Mouse (Mus musculus): ENCODE results near the gene Gm37419. TPM values are rescaled to one million over a fixed set of nuclear protein-coding genes. Genes with fewer than 3 reads are reported as not detected.
A peak's percentile ranks its signal among the peaks of the same experiment; 100 is the strongest.

Gm37419 gene
- polyA plus RNA-seq, 1 experiment from 2014 or later: not detected

DNA sequence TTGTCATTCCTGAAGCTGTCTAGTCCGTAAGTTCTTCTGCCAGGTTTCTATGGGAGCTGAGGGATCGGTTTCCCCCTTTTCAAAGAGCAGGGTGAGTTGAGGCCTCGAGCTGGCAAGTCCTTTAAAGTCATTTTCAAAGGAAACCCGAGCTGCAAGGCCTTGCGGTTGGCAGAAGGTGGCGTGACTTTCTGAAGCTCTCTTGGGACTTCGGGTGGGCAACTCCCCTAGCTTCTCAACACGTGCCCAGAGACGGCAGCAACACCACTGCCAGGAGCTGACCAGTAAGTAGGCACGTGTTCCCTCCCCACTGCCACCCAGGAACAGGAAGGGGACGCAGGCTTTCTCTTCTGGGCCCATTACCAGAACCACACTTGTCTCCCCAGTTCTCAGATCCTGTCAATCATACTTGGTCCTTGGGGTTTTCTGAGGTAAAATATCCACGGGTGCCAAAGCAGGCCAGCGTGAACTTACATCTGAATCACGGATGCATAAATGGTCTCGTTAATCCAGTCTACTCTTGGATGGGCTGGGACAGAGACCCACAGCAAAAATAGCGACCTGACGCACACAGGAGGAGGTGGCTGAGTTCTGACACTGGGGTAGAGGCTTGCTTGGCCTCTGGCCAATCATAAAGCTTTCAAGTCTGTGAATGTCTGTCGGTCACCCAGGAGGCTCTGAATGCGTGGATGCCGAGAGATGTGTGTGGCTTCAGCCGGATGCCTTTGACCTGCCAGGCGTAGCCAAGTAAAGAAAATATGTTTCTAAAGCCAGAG lies 24.2 kb upstream of the Gm37419 start:
- H3K36me3 ChIP-seq (ENCODE audit: control insufficient read depth, insufficient read depth, low read length): no peaks in the 10 kb centered on the region
- 69% methylated on average over 22 of the region's 22 CpGs for WGBS (ENCODE audit: insufficient replicate concordance)
- no peak overlapping the region for H3K4me2 ChIP-seq
- no peaks in the 10 kb centered on the region for H3K27me3 ChIP-seq (ENCODE audit: control insufficient read depth, insufficient read depth, low read length)
- no peak overlapping the region for H3K9ac ChIP-seq (ENCODE audit: low read depth, low read length)
- no peaks in the 10 kb centered on the region for H3K4me1 ChIP-seq (ENCODE audit: control insufficient read depth, insufficient read depth, low read length)
- no peak overlapping the region for H3K4me3 ChIP-seq (ENCODE audit: low read depth, low read length)
- no peak overlapping the region for H3K27ac ChIP-seq (ENCODE audit: low read depth, low read length)
- ATAC-seq (replicated peaks; ENCODE audit: insufficient number of reproducible peaks, low FRiP score, low TSS enrichment): no peak
- H3K9me3 ChIP-seq (replicated peaks; ENCODE audit: control insufficient read depth, low read length): no peaks in the 10 kb centered on the region

GRCm38 (mm10) chr16:23964706-23965367 lies 23.4 kb upstream of the Gm37419 start:
- no peak overlapping the region for H3K4me3 ChIP-seq (ENCODE audit: low read depth, low read length)
- no peaks in the 10 kb centered on the region for H3K27me3 ChIP-seq (ENCODE audit: control insufficient read depth, insufficient read depth, low read length)
- 78% methylated on average over 14 of the region's 14 CpGs for WGBS (ENCODE audit: insufficient replicate concordance)
- no peaks in the 10 kb centered on the region; the same call in 1 of the 2 replicates for H3K4me1 ChIP-seq (ENCODE audit: control insufficient read depth, insufficient read depth, low read length)
- H3K4me2 ChIP-seq: no peak overlapping the region
- H3K9ac ChIP-seq (ENCODE audit: low read depth, low read length): no peak overlapping the region
- H3K9me3 ChIP-seq (replicated peaks; ENCODE audit: control insufficient read depth, low read length): no peaks in the 10 kb centered on the region
- no peaks in the 10 kb centered on the region for H3K36me3 ChIP-seq (ENCODE audit: control insufficient read depth, insufficient read depth, low read length)
- H3K27ac ChIP-seq (ENCODE audit: low read depth, low read length): no peak overlapping the region
- no peak for ATAC-seq (replicated peaks; ENCODE audit: insufficient number of reproducible peaks, low FRiP score, low TSS enrichment)

- H3K9me3 ChIP-seq (replicated peaks; ENCODE audit: control insufficient read depth, low read length): no peaks in the 10 kb centered on the region
- H3K9ac ChIP-seq (ENCODE audit: low read depth, low read length): no peak overlapping the region
- H3K4me1 ChIP-seq (ENCODE audit: control insufficient read depth, insufficient read depth, low read length): peaks cover 3% of the 10 kb centered on the region
- H3K36me3 ChIP-seq (ENCODE audit: control insufficient read depth, insufficient read depth, low read length): no peaks in the 10 kb centered on the region
- no peak overlapping the region for H3K4me2 ChIP-seq
- H3K27me3 ChIP-seq (ENCODE audit: control insufficient read depth, insufficient read depth, low read length): no peaks in the 10 kb centered on the region
- 85% methylated on average over 14 of the region's 14 CpGs for WGBS (ENCODE audit: insufficient replicate concordance)
- H3K27ac ChIP-seq (ENCODE audit: low read depth, low read length): no peak overlapping the region
- H3K4me3 ChIP-seq (ENCODE audit: low read depth, low read length): no peak overlapping the region
- ATAC-seq (replicated peaks; ENCODE audit: insufficient number of reproducible peaks, low FRiP score, low TSS enrichment): no peak
These were observed 22.2 kb upstream of the Gm37419 start for GRCm38 (mm10) chr16:23966066-23966465.

DNA sequence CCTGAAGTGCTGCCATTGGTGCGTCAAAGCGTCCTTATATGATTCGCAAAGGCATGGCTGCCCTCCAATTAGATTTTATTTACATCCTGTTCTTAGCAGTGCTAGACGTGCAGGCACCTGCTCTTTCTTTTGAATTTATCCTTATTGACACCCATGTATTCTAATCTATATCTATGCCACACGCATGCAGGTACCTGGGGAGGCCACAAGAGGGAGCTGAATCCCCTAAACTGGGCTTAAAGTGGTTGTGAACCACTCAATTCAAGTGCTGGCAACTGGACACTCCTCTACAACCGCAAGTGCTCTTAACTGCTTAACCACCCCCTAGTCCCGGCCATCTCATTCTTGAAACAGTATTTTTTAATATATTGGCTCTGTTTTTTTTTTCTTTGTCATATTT lies 21.0 kb upstream of the Gm37419 start:
- no peak overlapping the region for H3K4me3 ChIP-seq (ENCODE audit: low read depth, low read length)
- H3K4me2 ChIP-seq: no peak overlapping the region
- H3K36me3 ChIP-seq (ENCODE audit: control insufficient read depth, insufficient read depth, low read length): no peaks in the 10 kb centered on the region
- H3K27ac ChIP-seq (ENCODE audit: low read depth, low read length): no peak overlapping the region
- no peaks in the 10 kb centered on the region for H3K27me3 ChIP-seq (ENCODE audit: control insufficient read depth, insufficient read depth, low read length)
- H3K4me1 ChIP-seq (ENCODE audit: control insufficient read depth, insufficient read depth, low read length): peaks cover 8% of the 10 kb centered on the region
- 87% methylated on average over 7 of the region's 7 CpGs for WGBS (ENCODE audit: insufficient replicate concordance)
- no peak for ATAC-seq (replicated peaks; ENCODE audit: insufficient number of reproducible peaks, low FRiP score, low TSS enrichment)
- H3K9ac ChIP-seq (ENCODE audit: low read depth, low read length): no peak overlapping the region
- no peaks in the 10 kb centered on the region for H3K9me3 ChIP-seq (replicated peaks; ENCODE audit: control insufficient read depth, low read length)

DNA sequence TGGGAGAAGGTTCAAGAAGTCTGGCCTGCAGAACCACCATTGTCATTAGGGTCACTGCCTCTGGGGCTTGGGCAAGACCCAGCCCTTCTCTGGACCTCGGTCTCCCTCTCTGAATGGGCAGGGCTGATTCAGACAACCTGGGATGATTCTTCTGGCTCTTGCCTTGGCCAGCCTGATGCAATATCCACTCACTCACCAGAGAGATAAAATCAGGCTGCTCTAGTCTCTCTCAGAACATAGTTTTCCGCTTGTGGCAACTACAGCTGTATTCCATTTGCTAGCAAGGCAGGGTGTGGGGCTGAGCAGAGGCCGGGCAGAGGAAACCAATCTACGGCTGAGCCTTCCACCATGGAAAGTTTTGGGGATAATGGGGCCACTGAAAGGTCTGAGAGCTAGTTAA lies 19.4 kb upstream of the Gm37419 start:
- H3K27ac ChIP-seq (ENCODE audit: low read depth, low read length): no peak overlapping the region
- H3K36me3 ChIP-seq (ENCODE audit: control insufficient read depth, insufficient read depth, low read length): no peaks in the 10 kb centered on the region
- ATAC-seq (replicated peaks; ENCODE audit: insufficient number of reproducible peaks, low FRiP score, low TSS enrichment): no peak
- H3K9ac ChIP-seq (ENCODE audit: low read depth, low read length): no peak overlapping the region
- H3K27me3 ChIP-seq (ENCODE audit: control insufficient read depth, insufficient read depth, low read length): no peaks in the 10 kb centered on the region
- no peaks in the 10 kb centered on the region for H3K9me3 ChIP-seq (replicated peaks; ENCODE audit: control insufficient read depth, low read length)
- H3K4me1 ChIP-seq (ENCODE audit: control insufficient read depth, insufficient read depth, low read length): peaks cover 20% of the 10 kb centered on the region
- H3K4me3 ChIP-seq (ENCODE audit: low read depth, low read length): no peak overlapping the region
- H3K4me2 ChIP-seq: no peak overlapping the region
- WGBS (ENCODE audit: insufficient replicate concordance): 57% methylated on average over 4 of the region's 4 CpGs

DNA sequence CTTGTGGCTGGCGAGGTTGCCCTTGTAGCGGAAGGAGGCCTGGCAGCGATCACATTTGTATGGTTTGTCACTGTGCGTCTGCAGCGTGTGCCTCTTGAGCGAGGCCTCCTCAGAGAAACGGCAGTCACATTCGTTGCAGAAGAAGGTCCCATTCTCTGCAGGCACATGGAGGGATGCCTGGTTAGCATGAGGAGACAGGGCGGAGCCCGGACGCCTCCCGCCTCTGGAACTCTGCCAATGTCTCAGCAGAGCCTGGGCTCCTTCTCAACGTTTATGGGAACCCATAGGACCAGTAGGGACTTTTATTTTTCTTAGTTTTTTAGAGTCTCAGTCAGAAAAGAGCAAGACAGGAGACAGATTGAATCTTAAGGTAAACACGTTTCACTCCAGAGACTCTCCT lies 18.4 kb upstream of the Gm37419 start:
- Histone ChIP-seq H3K27ac (ENCODE audit: low read depth, low read length) (no peak overlapping the region), H3K4me1 (ENCODE audit: control insufficient read depth, insufficient read depth, low read length) (peaks cover 21% of the 10 kb centered on the region), H3K9ac (ENCODE audit: low read depth, low read length) (no peak overlapping the region), H3K9me3 (replicated peaks; ENCODE audit: control insufficient read depth, low read length) (no peaks in the 10 kb centered on the region), H3K36me3 (ENCODE audit: control insufficient read depth, insufficient read depth, low read length) (no peaks in the 10 kb centered on the region), H3K27me3 (ENCODE audit: control insufficient read depth, insufficient read depth, low read length) (no peaks in the 10 kb centered on the region), H3K4me2 (no peak overlapping the region), H3K4me3 (ENCODE audit: low read depth, low read length) (no peak overlapping the region)
- 72% methylated on average over 14 of the region's 14 CpGs for WGBS (ENCODE audit: insufficient replicate concordance)
- no peak for ATAC-seq (replicated peaks; ENCODE audit: insufficient number of reproducible peaks, low FRiP score, low TSS enrichment)

DNA sequence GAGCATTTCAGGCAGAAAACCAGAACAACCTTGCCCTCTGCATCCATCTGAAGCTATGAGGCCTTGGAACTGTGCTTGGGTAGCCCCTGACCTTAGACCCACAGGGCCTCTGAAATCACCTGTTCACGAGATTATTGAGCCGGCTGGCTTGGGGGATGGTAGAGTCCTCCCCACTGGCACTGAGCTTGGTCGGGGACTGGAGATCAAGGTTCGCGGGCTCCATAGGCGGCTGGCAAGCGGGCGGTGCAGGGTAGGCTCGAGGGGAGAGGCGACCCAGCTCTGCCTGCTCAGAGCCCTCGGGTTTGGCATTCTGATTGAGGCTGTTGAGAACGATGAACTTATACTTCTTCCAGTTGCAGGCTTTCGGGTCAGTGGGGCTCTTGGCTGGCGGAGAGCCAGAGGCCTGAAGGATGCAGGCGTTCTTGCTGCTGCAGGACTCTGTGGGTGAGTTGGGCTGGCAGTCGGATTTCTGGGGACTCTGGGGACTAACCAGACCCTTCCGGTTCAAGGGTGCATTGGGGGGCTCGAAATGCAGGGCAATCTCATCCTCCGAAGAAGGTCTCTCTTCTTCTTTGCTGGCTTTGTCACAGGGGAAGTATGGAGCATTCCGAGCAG lies 16.0 kb upstream of the Gm37419 start:
- peaks cover 21% of the 10 kb centered on the region for H3K4me1 ChIP-seq (ENCODE audit: control insufficient read depth, insufficient read depth, low read length)
- WGBS (ENCODE audit: insufficient replicate concordance): 74% methylated on average over 20 of the region's 20 CpGs
- no peaks in the 10 kb centered on the region for H3K27me3 ChIP-seq (ENCODE audit: control insufficient read depth, insufficient read depth, low read length)
- no peak; the same call in 1 of the 2 replicates for ATAC-seq (replicated peaks; ENCODE audit: insufficient number of reproducible peaks, low FRiP score, low TSS enrichment)
- no peak overlapping the region for H3K4me2 ChIP-seq
- H3K4me3 ChIP-seq (ENCODE audit: low read depth, low read length): no peak overlapping the region
- no peak overlapping the region for H3K27ac ChIP-seq (ENCODE audit: low read depth, low read length)
- no peaks in the 10 kb centered on the region for H3K36me3 ChIP-seq (ENCODE audit: control insufficient read depth, insufficient read depth, low read length)
- no peak overlapping the region for H3K9ac ChIP-seq (ENCODE audit: low read depth, low read length)
- H3K9me3 ChIP-seq (replicated peaks; ENCODE audit: control insufficient read depth, low read length): no peaks in the 10 kb centered on the region

- Histone ChIP-seq H3K9me3 (replicated peaks; ENCODE audit: control insufficient read depth, low read length) (no peaks in the 10 kb centered on the region), H3K27ac (ENCODE audit: low read depth, low read length) (no peak overlapping the region), H3K36me3 (ENCODE audit: control insufficient read depth, insufficient read depth, low read length) (no peaks in the 10 kb centered on the region), H3K4me1 (ENCODE audit: control insufficient read depth, insufficient read depth, low read length) (peaks cover 21% of the 10 kb centered on the region), H3K27me3 (ENCODE audit: control insufficient read depth, insufficient read depth, low read length) (no peaks in the 10 kb centered on the region), H3K4me2 (no peak overlapping the region), H3K4me3 (ENCODE audit: low read depth, low read length) (no peak overlapping the region), H3K9ac (ENCODE audit: low read depth, low read length) (no peak overlapping the region)
- 0 out of 2 replicates have a peak, but pooled peaks have one; percentile 46 for ATAC-seq (replicated peaks; ENCODE audit: insufficient number of reproducible peaks, low FRiP score, low TSS enrichment)
- WGBS (ENCODE audit: insufficient replicate concordance): 43% methylated on average over 11 of the region's 11 CpGs
These were observed 15.4 kb upstream of the Gm37419 start for GRCm38 (mm10) chr16:23972901-23973300.
